Mouse (Mus musculus) lung, postnatal 0 days (tissue): ENCODE data around the gene Grm7. TPM values are rescaled to one million over a fixed set of nuclear protein-coding genes. Genes with fewer than 3 reads are reported as not detected.

Source experiments
- ATAC-seq: fragments of 200-750 bp; cut with Nextera tagmentation; 2 replicates; pipeline ENCODE4 v1.8.0; 2017; ENCODE audit warnings: moderate library complexity
- DNase-seq: peaks from one replicate; pipeline ENCODE4 v3.0.0-alpha.2; 2016; ENCODE audit warnings: low spot score
- H3K27ac ChIP-seq: fragments of 300-500 bp; sonication (generic); 2 replicates; pipeline ENCODE4 v1.5.1; 2014; ENCODE audit warnings: antibody characterized with exemption, mild to moderate bottlenecking, low read length, mixed read lengths
- H3K27me3 ChIP-seq: fragments of 300-500 bp; sonication (generic); replicated peaks from 2 replicates; pipeline ENCODE4 v1.6.1; 2014; ENCODE audit warnings: low read length, mixed read lengths; ENCODE audit not compliant: insufficient read depth
- H3K36me3 ChIP-seq: fragments of 300-500 bp; sonication (generic); 2 replicates; pipeline ENCODE4 v1.6.1; 2014; ENCODE audit warnings: low read length, mixed read lengths; ENCODE audit not compliant: insufficient read depth
- H3K4me1 ChIP-seq: fragments of 300-500 bp; sonication (generic); 2 replicates; pipeline ENCODE4 v1.6.1; 2014; ENCODE audit warnings: antibody characterized with exemption, low read depth, low read length, mixed read lengths; ENCODE audit not compliant: insufficient read depth
- H3K4me2 ChIP-seq: fragments of 300-500 bp; sonication (generic); replicated peaks from 2 replicates; pipeline ENCODE4 v1.6.1; 2014; ENCODE audit warnings: low read depth, mild to moderate bottlenecking, low read length, moderate library complexity, mixed read lengths
- H3K4me3 ChIP-seq: fragments of 300-500 bp; sonication (generic); 2 replicates; pipeline ENCODE4 v1.5.1; 2014; ENCODE audit warnings: low read depth, low read length
- H3K9ac ChIP-seq: fragments of 300-500 bp; sonication (generic); replicated peaks from 2 replicates; pipeline ENCODE4 v1.6.1; 2014; ENCODE audit warnings: low read depth, mild to moderate bottlenecking
- H3K9me3 ChIP-seq: fragments of 300-500 bp; sonication (generic); 2 replicates; pipeline ENCODE4 v1.6.1; 2016; ENCODE audit warnings: low read length, mixed read lengths
- CTCF ChIP-seq: IDR thresholded peaks from 2 replicates; pipeline ENCODE4 v1.5.1; 2016; ENCODE audit warnings: antibody characterized with exemption, mild to moderate bottlenecking
- EP300 ChIP-seq: IDR thresholded peaks from 2 replicates; pipeline ENCODE4 v1.6.1; 2016; ENCODE audit warnings: antibody characterized with exemption, mild to moderate bottlenecking, control low read depth
- WGBS: fragments of 180-500 bp; shearing (Covaris S2); extraction: QIAGEN DNeasy Blood & Tissue Kit; methylation state at CpG from one replicate; pipeline ENCODE4 v1.1.7; 2014; 5-methylcytosine and 5-hydroxymethylcytosine counted together
- polyA plus RNA-seq: library from polyadenylated mRNA; unstranded; fragments of >200 nt; fragmentation: Nextera tagmentation; extraction: Ambion mirVana; gene quantifications from 2 replicates; pipeline ENCODE4 v1.2.1, GENCODE M21; 2015

The Grm7 gene
- polyA plus RNA-seq, 1 experiment from 2014 or later, result not detected

- Histone ChIP-seq H3K4me3 (no peak overlapping the region), H3K9ac (no peak overlapping the region), H3K27ac (no peak overlapping the region), H3K9me3 (no peaks in the 10 kb centered on the region), H3K27me3 (no peaks in the 10 kb centered on the region), H3K36me3 (no peaks in the 10 kb centered on the region), H3K4me1 (no peaks in the 10 kb centered on the region), H3K4me2 (no peak overlapping the region)
- DNase-seq, result peak; percentile 6
- TF ChIP-seq CTCF (no peak), EP300 (no peak)
- ATAC-seq, result no peak
- 29% methylated on average over 7 of the region's 7 CpGs for WGBS
Measured at GRCm38 (mm10) chr6:110743981-110744670, 98.7 kb downstream of the Grm7 start.

DNA sequence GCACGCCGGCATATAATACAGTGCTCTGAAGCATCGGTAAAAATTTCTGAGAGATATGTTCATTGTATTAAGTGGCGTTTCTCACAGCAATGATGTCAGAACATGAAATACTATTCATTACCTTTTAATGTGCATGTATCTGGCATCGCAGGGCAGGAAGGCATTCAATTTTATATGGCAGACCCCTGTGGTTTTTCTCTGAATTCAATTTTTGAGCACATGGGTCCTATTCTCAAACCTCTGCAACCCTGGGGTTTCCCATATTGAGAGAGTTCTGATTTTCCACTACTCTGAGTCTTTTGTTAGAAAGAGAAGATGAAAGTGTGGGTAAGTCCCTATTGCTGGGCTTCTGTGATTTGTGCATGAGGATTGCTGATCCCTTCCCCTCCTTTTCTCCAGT lies 110.5 kb downstream of the Grm7 start:
- DNase-seq, result no peak
- Histone ChIP-seq H3K4me1 (no peaks in the 10 kb centered on the region), H3K4me2 (no peak overlapping the region), H3K4me3 (no peak overlapping the region), H3K27ac (no peak overlapping the region), H3K36me3 (no peaks in the 10 kb centered on the region), H3K9ac (no peak overlapping the region), H3K27me3 (no peaks in the 10 kb centered on the region), H3K9me3 (no peaks in the 10 kb centered on the region)
- WGBS, result 90% methylated on average over 5 of the region's 5 CpGs
- ATAC-seq, result no peak
- TF ChIP-seq EP300 (no peak), CTCF (no peak)

- ATAC-seq (no peak), DNase-seq (no peak)
- TF ChIP-seq CTCF, result no peak
- Histone ChIP-seq H3K9me3 (no peaks in the 10 kb centered on the region; the same call in 1 of the 2 replicates), H3K36me3 (no peaks in the 10 kb centered on the region), H3K4me2 (no peak overlapping the region), H3K4me1 (no peaks in the 10 kb centered on the region), H3K27ac (no peak overlapping the region), H3K4me3 (no peak overlapping the region), H3K27me3 (no peaks in the 10 kb centered on the region), H3K9ac (no peak overlapping the region)
Measured at GRCm38 (mm10) chr6:110769588-110769987, 124.2 kb downstream of the Grm7 start.

DNA sequence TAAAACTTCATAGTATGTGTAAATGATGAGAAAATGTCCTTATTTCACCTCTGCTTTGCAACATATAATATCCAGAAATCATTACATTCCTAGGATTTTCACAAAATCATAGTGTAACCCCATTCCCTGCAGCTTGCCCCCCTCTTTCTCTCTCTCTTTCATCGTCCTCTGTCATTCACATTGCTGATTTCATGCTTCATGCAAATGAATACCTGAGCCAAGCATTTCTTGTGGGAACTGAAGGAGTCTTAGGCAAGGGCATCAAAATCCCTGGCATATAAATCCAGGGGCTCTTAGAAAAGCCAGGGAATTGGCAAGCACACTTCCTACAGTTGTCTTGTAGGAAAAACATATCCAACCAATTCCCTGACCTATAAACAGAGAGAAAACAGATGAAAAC lies 127.3 kb downstream of the Grm7 start:
- Histone ChIP-seq H3K36me3 (no peaks in the 10 kb centered on the region), H3K9me3 (no peaks in the 10 kb centered on the region; the same call in 1 of the 2 replicates), H3K27ac (no peak overlapping the region), H3K27me3 (no peaks in the 10 kb centered on the region), H3K4me1 (no peaks in the 10 kb centered on the region), H3K4me3 (no peak overlapping the region), H3K4me2 (no peak overlapping the region), H3K9ac (no peak overlapping the region)
- ATAC-seq (no peak), DNase-seq (no peak)
- TF ChIP-seq EP300 (no peak), CTCF (no peak)
- 60% methylated on average over 1 of the region's 1 CpGs for WGBS

GRCm38 (mm10) chr6:110776046-110776445 lies 130.7 kb downstream of the Grm7 start:
- Histone ChIP-seq H3K4me2 (no peak overlapping the region), H3K9ac (no peak overlapping the region), H3K9me3 (no peaks in the 10 kb centered on the region; the same call in 1 of the 2 replicates), H3K36me3 (no peaks in the 10 kb centered on the region), H3K4me1 (no peaks in the 10 kb centered on the region), H3K27me3 (no peaks in the 10 kb centered on the region), H3K4me3 (no peak overlapping the region), H3K27ac (no peak overlapping the region)
- 85% methylated on average over 6 of the region's 6 CpGs for WGBS
- no peak for ATAC-seq
- DNase-seq, result no peak
- TF ChIP-seq CTCF, result no peak

- 52% methylated on average over 1 of the region's 1 CpGs for WGBS
- no peak overlapping the region for H3K27ac ChIP-seq
Measured at GRCm38 (mm10) chr6:110785497-110785928, 140.1 kb downstream of the Grm7 start.

DNA sequence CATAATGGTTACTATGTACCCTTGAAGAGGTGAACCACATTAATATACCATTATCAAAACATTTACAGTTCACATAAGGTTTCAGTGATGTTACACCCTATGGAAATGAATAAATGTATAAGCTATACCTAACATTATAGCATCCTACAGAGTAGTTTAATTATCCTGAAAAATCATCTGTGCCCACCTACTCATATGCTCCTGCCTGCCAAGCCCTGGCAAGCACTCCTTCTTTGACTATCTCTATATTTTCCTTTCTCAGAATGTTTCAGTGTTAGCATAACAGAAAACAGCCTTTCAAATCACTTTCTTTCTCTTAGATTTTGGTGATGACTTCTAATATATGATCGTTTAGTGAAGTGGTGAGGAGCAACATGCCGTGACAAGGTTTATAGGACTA lies 147.3 kb downstream of the Grm7 start:
- DNase-seq (no peak), ATAC-seq (no peak)
- H3K4me3 ChIP-seq, result no peak overlapping the region
- no peaks in the 10 kb centered on the region for H3K27me3 ChIP-seq
- H3K27ac ChIP-seq, result no peak overlapping the region
- H3K9ac ChIP-seq, result no peak overlapping the region
- 85% methylated on average over 2 of the region's 2 CpGs for WGBS
- H3K4me2 ChIP-seq, result no peak overlapping the region
- no peak for TF ChIP-seq CTCF
- no peak for TF ChIP-seq EP300
- no peaks in the 10 kb centered on the region for H3K9me3 ChIP-seq
- H3K4me1 ChIP-seq, result no peaks in the 10 kb centered on the region
- no peaks in the 10 kb centered on the region for H3K36me3 ChIP-seq

More at GRCm38 (mm10) chr6:110785497-110785928, 140.1 kb downstream of the Grm7 start:
- Histone ChIP-seq H3K36me3 (no peaks in the 10 kb centered on the region), H3K9me3 (no peaks in the 10 kb centered on the region), H3K4me3 (no peak overlapping the region), H3K4me1 (no peaks in the 10 kb centered on the region), H3K4me2 (no peak overlapping the region), H3K9ac (no peak overlapping the region), H3K27me3 (no peaks in the 10 kb centered on the region)
- TF ChIP-seq EP300 (no peak), CTCF (no peak)
- ATAC-seq (no peak), DNase-seq (no peak)
